Mouse (Mus musculus): ENCODE data around the gene Shpk. TPM values are rescaled to one million over a fixed set of nuclear protein-coding genes. Genes with fewer than 3 reads are reported as not detected.

The Shpk gene
- polyA plus RNA-seq (2017; shearing (Covaris generic)), result 1 to 10 TPM; 2.7 to 2.8 TPM

DNA sequence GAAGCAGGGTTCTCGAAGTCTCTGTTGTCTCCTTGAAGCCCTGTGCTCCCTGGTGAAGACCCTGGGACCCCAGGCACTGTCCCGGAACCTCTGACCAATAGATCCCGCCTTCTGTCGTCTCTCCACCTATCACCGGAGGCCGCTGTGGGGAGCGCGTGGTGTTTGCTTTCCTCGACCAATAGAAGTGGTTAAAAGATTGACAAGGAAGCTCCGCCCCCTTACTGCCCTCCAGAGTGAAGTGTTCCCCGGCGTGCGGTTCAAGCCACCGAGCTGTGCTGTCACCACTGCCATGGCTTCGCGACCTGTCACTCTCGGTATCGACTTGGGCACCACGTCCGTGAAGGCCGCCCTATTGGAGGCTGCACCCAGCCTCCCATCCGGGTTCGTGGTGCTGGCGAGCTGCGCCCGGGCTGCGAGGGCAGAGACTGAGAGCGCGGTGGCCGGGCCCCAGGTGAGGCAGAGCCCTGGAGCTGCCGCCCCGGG lies at the start of gene Shpk:
Gene Shpk, plus strand, starts transcription at position 231 of the 483 bp plus-strand sequence.
- peak; percentile 96 for ATAC-seq

DNA sequence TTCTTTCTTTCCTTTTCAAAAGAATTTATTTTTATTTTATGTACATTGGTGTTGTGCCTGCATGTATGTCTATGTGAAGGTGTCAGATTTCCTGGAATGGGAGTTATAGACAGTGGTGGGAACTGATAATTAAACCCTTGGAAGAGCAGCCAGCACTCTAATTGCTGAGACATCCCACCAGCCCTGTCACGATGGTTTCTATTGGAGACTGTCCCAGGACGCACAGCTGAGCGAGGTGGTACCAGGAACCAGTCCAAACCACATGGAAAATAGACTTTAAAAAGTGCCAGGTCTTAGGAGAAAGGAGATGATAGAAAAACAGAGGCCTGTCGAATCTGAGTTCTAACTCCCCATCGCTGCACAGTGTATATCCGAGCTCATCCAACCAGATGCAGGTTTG lies 44.2 kb upstream of the Shpk start:
- ATAC-seq, result no peak

DNA sequence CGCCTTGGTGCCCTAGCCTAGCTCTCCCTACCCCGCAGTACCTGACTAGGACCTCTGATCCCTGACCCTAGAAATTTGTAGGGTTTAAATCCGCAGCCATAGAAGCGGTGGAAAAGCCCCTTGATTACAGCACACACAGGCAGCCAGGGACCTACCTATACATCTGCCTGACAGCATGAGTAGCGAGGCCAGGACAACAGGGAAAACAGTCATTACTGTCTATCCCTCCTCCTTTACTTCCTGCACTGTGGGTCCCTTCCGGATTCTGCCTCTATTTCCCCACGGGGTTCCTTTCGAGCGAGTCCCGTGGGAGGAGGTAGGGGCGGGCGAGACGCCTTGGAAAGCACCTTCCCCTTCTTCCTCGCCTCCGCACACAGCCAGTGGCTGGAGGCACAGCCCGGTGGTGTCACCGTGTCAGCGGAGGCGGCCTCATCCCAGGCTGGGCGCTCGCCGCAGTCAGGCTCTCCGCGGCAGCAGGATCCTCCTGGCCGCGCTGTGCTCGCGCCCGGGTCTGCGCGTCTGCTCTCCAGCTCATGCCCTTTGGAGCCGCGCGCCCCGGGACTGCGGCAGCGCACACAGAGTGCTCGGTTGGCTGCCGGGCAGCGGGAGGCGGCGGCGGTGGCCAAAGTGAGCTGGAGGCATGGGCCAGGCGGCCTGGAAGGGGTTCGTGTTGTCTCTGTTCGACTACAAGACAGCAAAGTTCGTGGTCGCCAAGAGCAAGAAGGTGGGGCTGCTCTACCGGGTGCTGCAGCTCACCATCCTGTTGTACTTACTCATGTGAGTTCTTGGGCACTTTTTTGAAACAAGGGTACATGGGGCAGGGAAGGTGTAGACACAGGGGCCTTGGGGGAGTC lies 39.1 kb upstream of the Shpk start, which contains the start of gene P2rx5:
Gene P2rx5, plus strand, starts transcription at position 465 of the 854 bp plus-strand sequence.
- no peak for ATAC-seq

DNA sequence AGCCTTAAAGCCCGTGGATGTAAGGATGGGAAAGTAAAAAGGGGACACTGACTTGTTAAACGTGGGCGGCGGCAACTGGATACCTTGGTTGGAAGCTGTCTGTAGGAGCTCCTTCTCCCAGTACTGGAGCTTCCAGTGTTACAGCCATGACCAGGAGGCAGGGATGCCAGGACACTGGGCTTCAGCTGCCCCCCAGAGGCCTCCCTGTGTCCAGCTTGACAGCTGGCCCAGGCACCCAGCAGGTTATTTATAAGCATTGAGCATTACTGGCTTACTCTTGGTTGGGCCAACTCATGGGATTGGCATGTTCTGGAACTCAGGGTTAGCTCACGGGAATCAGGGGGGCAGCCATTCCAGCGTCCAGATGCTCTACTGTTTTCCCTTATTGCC lies 38.5 kb upstream of the Shpk start:
- ATAC-seq, result no peak

DNA sequence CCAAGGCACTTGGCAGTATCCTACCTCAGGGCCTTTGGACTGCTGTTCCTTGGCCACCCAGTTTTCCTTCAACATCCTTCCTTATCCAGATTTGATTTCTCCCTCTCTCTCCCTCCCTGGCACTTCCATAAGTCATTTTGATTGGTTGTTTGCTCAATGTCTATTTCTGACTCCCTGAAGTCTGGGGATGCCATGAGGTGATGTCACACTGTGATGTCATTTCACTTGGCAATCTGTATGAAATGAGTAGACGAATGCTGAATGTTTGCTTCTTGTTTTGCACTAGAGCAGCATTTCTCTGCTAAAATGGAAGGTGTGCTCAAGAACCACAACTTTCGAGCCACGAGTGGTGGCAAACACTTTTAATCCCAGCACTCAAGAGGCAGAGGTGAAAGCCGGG lies 37.6 kb upstream of the Shpk start:
- ATAC-seq, result no peak

DNA sequence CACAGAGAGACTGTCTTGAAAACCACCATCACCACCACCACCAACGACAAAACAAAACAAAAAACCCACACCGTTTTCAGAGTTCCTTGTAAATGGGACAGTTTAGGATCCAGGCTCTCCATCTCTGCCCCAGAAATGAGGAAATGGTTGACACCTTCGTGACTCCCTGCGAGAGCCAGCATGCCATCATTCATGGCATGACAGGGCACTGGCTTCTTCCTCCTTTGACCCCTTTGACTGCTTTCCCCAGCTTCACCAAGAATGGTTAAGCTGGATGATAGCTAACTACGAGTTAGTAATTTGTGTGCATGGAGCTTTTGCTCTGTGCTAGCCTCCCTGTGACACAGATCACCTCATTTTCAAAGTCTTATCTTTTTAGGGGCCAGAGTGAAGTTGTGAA lies 37.0 kb upstream of the Shpk start:
- ATAC-seq, result no peak

DNA sequence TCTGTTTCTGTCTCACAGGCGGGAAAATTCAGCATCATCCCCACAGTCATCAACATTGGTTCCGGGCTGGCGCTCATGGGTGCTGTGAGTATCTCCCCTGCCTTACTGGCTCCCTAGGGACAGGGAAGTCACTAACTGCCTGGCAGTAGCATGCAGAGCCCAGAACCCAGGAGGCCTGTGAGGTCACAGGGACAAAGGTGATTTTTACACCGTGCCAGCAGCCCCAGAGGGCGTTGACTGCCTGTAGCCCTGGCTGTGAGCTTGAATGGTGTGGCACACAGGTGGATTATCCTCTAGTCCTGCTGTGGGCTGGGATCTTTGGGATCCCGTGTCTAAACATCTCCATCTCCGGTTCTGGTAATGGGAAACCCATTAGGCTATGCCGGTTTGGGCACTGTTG lies 31.2 kb upstream of the Shpk start:
- no peak for ATAC-seq

DNA sequence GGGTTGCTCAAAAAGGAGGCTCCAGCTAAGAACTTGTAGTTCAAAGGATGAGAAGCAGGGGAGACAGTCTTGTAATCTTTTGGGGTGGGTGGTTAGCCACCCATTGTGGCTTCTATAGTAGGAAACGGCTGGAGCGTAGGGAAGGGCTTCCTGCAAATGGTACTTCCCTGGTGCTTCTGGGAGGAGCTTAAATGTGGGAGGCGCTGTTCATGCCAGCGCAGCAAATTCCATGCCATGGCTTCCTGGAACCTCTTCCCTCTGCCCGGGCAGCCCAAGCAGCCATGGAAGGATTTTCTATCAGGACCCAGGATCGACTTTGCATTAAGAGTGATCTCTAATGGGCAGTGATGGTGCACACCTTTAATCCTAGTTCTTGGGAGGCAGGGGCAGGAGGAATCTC lies 30.7 kb upstream of the Shpk start:
- ATAC-seq, result no peak

DNA sequence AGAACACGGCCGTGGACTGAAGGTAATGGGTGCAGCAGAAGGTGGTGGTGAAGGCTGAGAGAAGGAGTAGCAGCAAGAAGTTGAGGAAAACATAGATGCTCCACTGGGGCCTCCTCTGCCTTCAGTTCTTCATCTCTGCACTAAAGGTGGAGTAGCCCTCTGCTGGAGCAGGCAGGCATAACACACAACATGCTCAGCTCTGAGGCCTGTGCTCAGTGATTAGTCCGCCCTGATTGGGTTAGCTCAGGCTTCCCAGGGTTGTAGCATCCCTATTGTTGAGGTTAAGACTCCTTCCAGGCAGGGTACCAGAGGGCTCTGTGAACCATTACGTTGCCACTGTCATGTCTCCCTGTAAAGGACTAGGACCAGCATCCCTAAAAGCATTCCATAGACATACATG lies 30.0 kb upstream of the Shpk start:
- peak; percentile 68 for ATAC-seq

DNA sequence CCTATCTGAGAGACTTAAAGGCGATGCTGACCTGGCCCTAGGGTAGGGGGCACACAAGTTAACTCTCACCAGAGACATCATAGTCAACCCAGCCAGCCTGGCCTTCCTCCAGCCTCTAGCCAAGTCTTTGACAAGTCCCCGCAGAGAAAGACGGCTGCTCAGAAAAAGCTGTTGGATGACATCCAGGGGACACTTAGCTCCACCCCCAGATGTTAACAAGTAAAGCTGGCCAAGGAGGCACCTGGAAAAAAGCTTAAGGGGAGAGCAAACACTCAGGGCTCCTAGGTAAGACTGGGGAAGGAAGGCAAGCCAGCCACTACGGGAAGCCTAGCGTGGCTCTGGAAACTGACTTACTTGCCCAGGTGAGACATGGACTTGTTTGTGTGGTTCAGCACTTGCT lies 27.1 kb upstream of the Shpk start:
- ATAC-seq, result no peak

DNA sequence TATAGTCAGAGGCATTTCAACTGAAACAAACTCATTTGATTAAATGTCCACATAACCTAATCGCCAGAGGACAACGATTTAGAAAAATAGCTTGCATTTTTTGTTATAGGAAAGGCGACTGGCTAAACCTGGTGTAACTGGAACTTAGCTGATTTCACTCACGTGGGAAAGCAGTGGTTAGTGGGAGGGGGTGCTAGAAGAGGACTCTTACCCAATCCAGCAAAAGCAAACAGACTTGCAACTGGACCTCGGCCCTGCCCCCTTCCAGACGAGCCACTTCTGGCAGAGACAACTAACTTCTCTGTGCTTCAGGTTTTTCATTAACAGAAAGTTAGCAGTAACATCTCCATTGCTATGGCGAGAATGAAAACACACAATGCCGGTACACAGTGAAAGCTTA lies 23.6 kb upstream of the Shpk start:
- ATAC-seq, result no peak

DNA sequence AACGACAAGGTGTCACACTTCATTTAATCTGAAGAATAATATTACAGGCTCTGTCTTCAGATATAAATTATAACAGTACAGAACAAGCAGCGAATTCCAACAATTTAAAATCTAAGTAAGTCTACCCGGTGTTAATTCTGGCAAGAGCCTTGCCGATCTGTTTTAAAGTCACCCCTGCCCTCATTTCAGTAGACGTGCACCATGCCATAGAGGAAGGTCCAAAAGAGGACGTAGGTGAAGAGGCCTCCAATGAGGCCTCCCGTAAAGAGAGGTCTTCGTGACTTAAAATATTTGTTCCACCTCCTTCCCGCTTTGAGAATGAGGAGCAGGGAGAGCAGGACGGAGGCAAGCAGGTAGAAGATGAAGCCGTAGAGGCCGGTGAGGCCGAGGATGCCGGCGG lies 23.1 kb upstream of the Shpk start:
- no peak for ATAC-seq

DNA sequence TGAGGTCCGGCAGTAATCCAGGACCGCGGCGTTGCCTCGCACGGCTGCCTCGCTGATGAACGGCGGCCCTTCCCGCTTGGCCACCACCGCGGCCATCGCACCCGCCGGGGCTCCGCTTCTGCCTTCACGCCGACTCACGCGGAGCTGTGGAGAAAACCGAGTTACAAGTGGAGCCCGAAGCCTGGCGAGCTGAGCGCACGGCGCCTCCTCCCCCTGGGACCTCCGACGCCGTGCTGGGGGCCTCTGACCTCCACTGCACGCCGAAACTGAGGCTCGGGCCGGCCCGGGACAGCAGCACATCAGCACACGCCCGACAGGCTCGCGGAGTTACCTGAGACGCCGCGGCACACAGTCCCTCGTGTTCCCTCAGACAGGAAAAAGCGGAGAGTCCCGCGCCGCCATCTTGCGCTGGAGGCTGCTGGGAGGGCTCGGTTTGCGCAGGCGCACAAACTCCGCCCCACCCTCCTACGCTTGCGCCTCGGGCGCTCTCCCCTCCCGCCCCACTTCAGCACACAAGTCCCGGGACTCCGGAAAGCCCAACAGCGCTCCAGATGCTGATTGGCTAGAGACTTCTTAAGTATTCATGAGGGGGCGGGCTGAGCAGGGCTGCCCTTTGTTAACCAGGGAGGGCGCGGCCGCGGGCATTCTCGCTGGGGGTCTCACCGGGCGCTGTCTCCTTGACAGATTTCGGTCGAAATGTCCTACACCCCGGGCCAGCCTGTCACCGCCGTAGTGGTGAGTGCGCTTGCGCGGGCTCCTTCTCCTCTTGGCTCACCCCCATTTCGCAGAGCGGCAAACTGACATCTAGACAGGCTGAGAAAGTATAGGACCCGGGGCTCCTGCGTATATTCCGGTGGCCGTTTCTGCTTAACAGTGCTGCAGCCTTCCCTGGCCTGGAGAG lies 22.4 kb upstream of the Shpk start, which contains the start of the genes Emc6 and Tax1bp3:
Gene Emc6, minus strand, starts transcription at position 430 of the 901 bp plus-strand sequence.
Gene Tax1bp3, plus strand, starts transcription at position 476 of the 901 bp plus-strand sequence.
- ATAC-seq, result peak; percentile 97

DNA sequence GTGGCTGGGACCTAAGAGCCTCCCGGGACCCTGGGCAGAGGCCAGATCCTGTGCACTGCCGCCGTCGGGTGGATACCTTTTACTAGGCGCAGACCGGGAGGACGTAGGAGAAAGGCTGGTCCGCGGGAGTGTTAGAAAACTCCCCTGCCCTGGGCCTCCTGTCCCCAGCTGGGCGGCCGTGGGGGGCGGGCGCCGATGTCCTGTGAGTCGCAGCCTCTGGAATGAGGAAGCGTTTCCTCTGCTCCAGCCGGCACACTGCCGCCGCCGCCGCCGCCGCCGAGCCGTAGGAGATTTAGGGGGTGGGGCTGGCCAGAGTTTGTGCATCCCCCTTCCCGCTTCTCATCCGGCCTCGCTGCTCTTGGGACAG lies 21.8 kb upstream of the Shpk start:
- ATAC-seq, result peak; percentile 3

DNA sequence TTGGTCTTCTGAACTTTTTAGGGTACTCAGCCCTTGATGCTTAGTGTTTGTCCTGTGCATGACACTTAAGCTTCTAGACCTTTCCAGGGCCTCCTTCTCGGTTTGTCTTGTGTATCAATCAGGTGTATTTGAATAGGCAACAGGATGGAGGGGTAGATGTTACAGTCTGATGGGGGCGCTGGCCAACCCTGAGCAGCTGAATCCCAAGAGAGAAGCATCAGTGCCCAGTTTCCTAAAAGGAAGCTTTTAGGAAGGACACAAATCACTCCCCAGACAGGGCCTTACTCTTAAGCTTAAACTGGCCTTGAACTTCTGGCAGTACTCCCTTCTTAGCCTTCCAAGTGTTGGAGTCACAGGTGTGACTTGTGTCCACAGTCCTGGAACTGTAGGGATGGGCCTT lies 21.4 kb upstream of the Shpk start:
- ATAC-seq, result no peak

DNA sequence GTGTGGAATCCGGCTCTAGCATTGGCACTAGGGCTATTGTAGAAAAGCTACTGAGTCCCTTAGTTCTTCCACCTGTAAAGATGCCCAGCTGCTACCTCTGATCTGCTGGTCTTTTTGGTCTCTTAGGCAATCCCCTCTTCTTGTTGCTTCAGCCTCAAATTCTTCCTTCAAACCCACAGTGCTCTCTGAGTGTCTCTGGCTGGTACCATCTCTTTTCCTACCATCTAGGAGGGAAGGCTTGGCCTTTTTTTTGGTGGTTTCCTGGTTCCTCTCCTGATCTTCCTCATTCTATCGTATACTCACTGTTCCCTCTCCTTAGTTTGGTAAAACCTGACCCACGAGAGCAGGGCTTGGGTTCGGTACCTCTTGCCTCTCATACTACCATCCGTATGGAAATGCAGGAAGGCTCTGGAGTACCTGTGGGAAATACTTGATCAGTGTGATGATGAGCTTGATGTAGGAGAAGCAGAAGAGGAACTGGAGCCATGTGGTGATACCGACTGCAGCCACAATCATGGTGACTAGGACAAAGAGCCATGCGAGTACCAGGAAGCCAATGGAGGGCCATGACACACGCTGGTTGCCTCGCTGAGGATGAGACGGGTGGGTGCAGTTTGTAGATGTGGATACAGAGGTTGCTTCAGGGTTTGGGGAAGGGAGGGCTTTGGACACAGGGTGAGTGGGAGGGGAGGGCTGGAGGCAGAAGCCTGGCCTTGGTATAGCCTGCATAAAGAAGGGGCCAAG lies 13.2 kb upstream of the Shpk start:
- ATAC-seq, result no peak

DNA sequence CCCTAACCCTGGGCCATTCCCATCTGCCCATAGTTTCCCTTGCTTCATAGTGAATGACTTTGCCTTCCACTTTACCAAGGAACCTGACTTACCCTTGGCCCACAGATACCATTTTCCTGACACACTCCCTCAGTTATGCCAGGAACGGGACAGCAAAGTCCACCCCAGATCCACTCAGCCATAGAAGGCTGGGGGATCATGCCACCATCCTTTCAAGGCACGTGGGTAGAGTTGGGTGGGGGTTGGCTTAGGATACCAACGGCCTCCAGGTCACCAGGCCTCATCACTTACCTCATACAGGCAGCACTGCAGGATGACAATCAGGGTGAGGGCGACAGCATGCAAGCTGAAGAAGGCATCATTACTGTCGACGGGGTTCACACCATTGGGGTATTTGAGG lies 12.0 kb upstream of the Shpk start:
- no peak for ATAC-seq

DNA sequence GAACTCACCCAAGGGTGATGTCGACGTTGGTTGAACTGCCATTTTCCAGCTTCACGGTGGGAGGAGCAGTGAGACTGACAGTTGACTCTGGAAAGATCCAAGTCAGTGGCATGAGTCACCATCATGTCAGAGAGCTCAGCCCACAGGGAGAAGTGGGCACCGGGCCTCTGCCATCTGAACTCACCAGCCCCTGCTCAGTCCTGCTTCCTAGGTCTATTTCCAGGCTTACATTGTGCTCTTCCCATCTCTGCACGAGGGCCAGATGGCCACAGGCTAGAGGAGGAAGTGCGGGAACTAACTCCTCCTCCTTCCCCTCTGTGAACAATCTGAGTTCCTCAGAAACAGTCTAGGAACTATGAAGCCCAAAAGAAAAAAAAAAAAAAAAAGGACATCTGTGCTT lies 6.2 kb upstream of the Shpk start:
- no peak for ATAC-seq

DNA sequence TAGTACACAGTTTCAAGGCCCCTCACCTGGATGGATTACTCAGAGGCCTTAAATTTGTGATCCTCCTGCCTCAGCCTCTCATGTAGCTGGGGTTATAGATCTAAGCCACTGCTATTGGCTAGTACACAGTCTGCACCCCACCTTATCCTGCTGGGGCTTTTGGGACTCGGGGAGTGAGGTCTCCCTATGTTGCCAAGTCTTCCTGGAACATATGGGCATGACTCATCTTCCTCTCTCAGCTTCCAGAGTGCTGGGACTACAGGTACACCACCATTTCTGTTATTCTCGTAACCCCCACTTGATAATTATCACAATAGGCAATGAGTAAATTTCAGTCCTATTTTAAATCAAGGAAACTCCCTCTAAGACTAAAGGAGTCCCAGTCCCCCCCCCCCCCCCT lies 4.8 kb upstream of the Shpk start:
- ATAC-seq, result no peak

DNA sequence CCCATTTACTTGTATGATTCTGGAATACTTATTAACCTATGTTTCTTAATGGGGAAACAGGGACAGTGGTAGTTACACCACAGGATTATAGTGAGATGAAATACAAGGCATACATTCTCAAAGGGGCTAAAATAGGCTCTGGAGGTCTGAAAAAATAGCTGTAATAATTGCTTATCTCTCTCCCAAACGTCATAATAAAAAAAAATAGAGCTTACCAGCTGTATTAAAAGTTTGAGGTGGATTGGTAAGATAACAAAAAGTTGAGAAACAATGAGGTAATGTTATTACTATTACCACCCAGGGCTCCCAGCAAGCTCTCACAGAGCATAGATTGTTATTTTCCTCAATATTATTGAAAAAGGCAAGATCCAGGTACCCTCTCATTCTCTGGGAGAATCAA lies 1.1 kb upstream of the Shpk start:
- ATAC-seq, result no peak

DNA sequence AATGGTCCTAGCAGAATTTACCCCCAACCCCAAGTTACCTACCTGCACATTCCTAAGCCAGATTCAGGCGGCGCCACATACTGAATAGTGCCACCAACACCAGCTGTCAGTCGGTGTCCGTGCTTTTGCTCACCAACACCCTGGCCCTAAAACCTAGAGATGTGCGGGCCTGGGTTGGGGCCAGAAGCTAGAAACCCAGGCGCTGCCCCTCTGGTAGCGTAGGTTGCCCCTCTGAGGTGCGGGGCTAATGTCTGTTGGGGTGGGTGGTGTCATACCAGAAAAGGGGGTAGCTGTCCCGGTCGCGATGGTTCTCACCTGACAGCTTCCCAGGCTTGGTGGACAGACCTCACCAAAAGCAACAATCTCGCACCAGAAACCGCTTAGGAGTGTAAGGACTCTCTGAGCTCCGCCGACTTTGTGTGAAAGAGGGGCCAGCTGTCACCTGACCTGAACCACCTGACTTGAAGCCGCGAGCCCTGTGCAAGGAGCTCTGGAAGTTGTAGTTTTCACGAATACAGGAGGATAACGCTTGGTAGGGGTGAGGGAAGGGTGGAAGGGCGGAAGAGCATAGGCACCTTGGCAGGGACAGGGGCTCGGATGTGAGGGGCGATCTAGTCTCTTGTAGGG lies 544 bp upstream of the Shpk start, which contains the start of gene Ctns:
Gene Ctns, minus strand, starts transcription at position 440 of the 627 bp plus-strand sequence.
- ATAC-seq, result peak; percentile 85

DNA sequence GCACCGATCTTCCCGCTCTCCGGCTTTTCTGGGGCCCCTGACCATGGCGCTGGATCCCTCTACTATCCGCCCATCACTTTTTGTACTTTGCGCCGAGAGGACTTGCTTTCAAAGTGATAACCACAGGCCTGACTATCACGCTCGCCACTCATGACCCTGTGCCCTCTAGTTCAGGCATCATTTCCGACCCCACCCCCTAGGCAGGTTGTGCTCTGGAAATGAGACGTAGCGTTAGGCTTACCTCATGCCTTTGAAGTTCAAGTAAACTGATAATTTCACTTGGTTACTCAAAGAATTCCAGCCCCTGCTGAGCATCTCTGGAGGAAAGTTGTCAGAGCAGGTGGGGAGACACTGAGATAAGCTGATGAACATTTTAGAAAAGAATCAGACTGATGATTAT lies 619 bp downstream of the Shpk start:
- no peak for ATAC-seq
